Comparison of ENCODE assay signal across 27 mouse cellular contexts in the genomic region with DNA sequence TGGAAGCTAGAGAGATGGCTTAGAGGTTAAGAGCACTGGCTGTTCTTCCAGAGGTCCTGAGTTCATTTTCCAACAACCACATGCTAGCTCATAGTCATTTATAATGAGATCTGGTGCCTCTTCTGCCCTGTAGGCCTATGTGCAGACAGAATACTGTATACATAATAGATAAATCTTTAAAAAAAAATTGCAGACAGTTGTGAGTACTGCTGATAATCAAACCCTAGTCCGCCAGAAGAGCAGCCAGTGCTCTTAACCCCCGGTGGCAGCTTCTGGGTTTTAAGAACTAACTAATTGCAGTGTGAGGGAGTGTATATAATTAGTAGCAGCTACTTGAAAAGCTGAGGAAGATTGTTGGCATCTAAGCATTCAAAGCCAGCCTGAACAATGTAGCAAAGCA. TPM values are rescaled to one million over a fixed set of nuclear protein-coding genes. Genes with fewer than 3 reads are reported as not detected.
DNase-seq lines count a peak whose midpoint lies in the region; ATAC-seq and TF ChIP-seq lines count a peak whose summit lies in the region.
"Had no signal": no experiment of that assay in that cellular context is flagged by ENCODE, and none has a peak within 500 bp of the region (broad histone marks: within the 10 kb centered on the region; RNA-seq: fewer than 3 reads in every experiment).

No protein-coding gene starts in this region.

- 35% methylated on average over 2 of the region's 2 CpGs for WGBS in liver, embryonic 12.5 days (ENCODE audit: insufficient replicate concordance)
- WGBS in liver, embryonic 11.5 days = 40% methylated on average over 2 of the region's 2 CpGs
- WGBS in midbrain, postnatal 0 days = 71% methylated on average over 2 of the region's 2 CpGs

- 0 out of 2 replicates have a peak overlapping the region, but pooled peaks have one; percentile 23 for H3K9ac ChIP-seq in liver, embryonic 12.5 days
- H3K9ac ChIP-seq in liver, embryonic 11.5 days (ENCODE audit: low read depth, low read length) = no peak overlapping the region
- no peak overlapping the region for H3K9ac ChIP-seq in midbrain, postnatal 0 days (replicated peaks; ENCODE audit: low read length, poor library complexity, severe bottlenecking)
- H3K9ac ChIP-seq: embryonic facial prominence, embryonic 12.5 days; embryonic facial prominence, embryonic 15.5 days; forebrain, postnatal 0 days; heart, embryonic 15.5 days; hindbrain, embryonic 13.5 days had no signal

- peaks cover 17% of the 10 kb centered on the region for H3K36me3 ChIP-seq in liver, embryonic 12.5 days
- no peaks in the 10 kb centered on the region; the same call in 1 of the 2 replicates for H3K36me3 ChIP-seq in liver, embryonic 11.5 days (ENCODE audit: control insufficient read depth, insufficient read depth, low read length)
- H3K36me3 ChIP-seq in midbrain, postnatal 0 days (ENCODE audit: insufficient read depth, low read length) = 0 out of 2 replicates have a peak, but pooled peaks cover 15% of the 10 kb centered on the region
- H3K36me3 ChIP-seq: embryonic facial prominence, embryonic 12.5 days; heart, embryonic 15.5 days had no signal

- peaks cover 8% of the 10 kb centered on the region; the same call in 1 of the 2 replicates for H3K4me1 ChIP-seq in liver, embryonic 12.5 days
- 0 out of 2 replicates have a peak, but pooled peaks cover 2% of the 10 kb centered on the region for H3K4me1 ChIP-seq in liver, embryonic 11.5 days (replicated peaks; ENCODE audit: control insufficient read depth, insufficient read depth, low read length)
- no peaks in the 10 kb centered on the region for H3K4me1 ChIP-seq in midbrain, postnatal 0 days (ENCODE audit: insufficient read depth, low read length)
- H3K4me1 ChIP-seq: embryonic facial prominence, embryonic 12.5 days; embryonic facial prominence, embryonic 15.5 days; heart, embryonic 15.5 days; hindbrain, embryonic 10.5 days; hindbrain, embryonic 13.5 days had no signal

- no peak for DNase-seq in liver, embryonic 11.5 days (ENCODE audit: low spot score)
- peak; percentile 34 for DNase-seq in brain, adult 2 months (ENCODE audit: low read depth, low spot score)
- DNase-seq in layer of hippocampus, postnatal 36 days = no peak
- no peak for DNase-seq in midbrain, postnatal 0 days (ENCODE audit: low spot score)
- DNase-seq: adrenal gland, adult 8-10 months; adrenal gland, postnatal 25 days; cerebellum, adult 18-20 months; cerebellum, adult 9-10 months; cerebellum, postnatal 25 days; forebrain, postnatal 0 days; gastrocnemius, adult 2 months; gastrocnemius, postnatal 14 days; heart, adult 18-20 months; heart, postnatal 10 days; heart, postnatal 36 days had no signal

- H3K4me2 ChIP-seq in liver, embryonic 12.5 days = no peak overlapping the region
- H3K4me2 ChIP-seq in liver, embryonic 11.5 days = no peak overlapping the region
- no peak overlapping the region for H3K4me2 ChIP-seq in midbrain, postnatal 0 days (ENCODE audit: low read depth, low read length, poor library complexity, severe bottlenecking)
- H3K4me2 ChIP-seq: embryonic facial prominence, embryonic 12.5 days; embryonic facial prominence, embryonic 15.5 days; heart, embryonic 11.5 days; heart, embryonic 15.5 days; hindbrain, embryonic 13.5 days had no signal

- H3K27ac ChIP-seq in liver, embryonic 12.5 days = no peak overlapping the region
- no peak overlapping the region for H3K27ac ChIP-seq in liver, embryonic 11.5 days (ENCODE audit: low read depth, low read length)
- H3K27ac ChIP-seq in midbrain, postnatal 0 days (ENCODE audit: low read depth, low read length) = no peak overlapping the region
- H3K27ac ChIP-seq: embryonic facial prominence, embryonic 12.5 days; embryonic facial prominence, embryonic 15.5 days; gastrocnemius, adult 2 months; heart, embryonic 15.5 days; hindbrain, embryonic 10.5 days; hindbrain, embryonic 13.5 days had no signal

- H3K4me3 ChIP-seq in liver, embryonic 12.5 days = no peak overlapping the region
- no peak overlapping the region for H3K4me3 ChIP-seq in liver, embryonic 11.5 days (ENCODE audit: low read depth, low read length)
- H3K4me3 ChIP-seq in midbrain, postnatal 0 days (ENCODE audit: low read depth, low read length) = no peak overlapping the region
- H3K4me3 ChIP-seq: embryonic facial prominence, embryonic 12.5 days; embryonic facial prominence, embryonic 15.5 days; gastrocnemius, adult 2 months; heart, embryonic 15.5 days; hindbrain, embryonic 10.5 days; hindbrain, embryonic 13.5 days had no signal

- no peak for TF ChIP-seq CTCF in midbrain, postnatal 0 days (IDR thresholded peaks at IDR 0.05)

- no peaks in the 10 kb centered on the region for H3K9me3 ChIP-seq in liver, embryonic 12.5 days (replicated peaks)
- H3K9me3 ChIP-seq in liver, embryonic 11.5 days (ENCODE audit: control insufficient read depth, low read length) = no peaks in the 10 kb centered on the region
- no peaks in the 10 kb centered on the region for H3K9me3 ChIP-seq in midbrain, postnatal 0 days (ENCODE audit: low read length)
- H3K9me3 ChIP-seq: embryonic facial prominence, embryonic 12.5 days; embryonic facial prominence, embryonic 15.5 days; heart, embryonic 15.5 days; hindbrain, embryonic 10.5 days; hindbrain, embryonic 13.5 days had no signal

- ATAC-seq in liver, embryonic 12.5 days = no peak
- no peak for ATAC-seq in liver, embryonic 11.5 days (replicated peaks; ENCODE audit: low FRiP score)
- peak; percentile 66; the same call in 1 of the 2 replicates for ATAC-seq in megakaryocyte-erythroid progenitor cell, adult 5-6 weeks (replicated peaks; ENCODE audit: low FRiP score, low TSS enrichment, poor library complexity, severe bottlenecking)
- ATAC-seq in midbrain, postnatal 0 days (ENCODE audit: low FRiP score) = no peak
- ATAC-seq: activated CD4-positive, CD25-positive, alpha-beta regulatory T cell, adult 4 months; CD4-positive, CD25-positive, alpha-beta regulatory T cell, adult 4 months; forebrain, embryonic 14.5 days; forebrain, postnatal 0 days; hindbrain, embryonic 16.5 days had no signal

- no peaks in the 10 kb centered on the region for H3K27me3 ChIP-seq in liver, embryonic 12.5 days (replicated peaks)
- no peaks in the 10 kb centered on the region for H3K27me3 ChIP-seq in liver, embryonic 11.5 days (replicated peaks; ENCODE audit: control insufficient read depth, insufficient read depth, low read length)
- H3K27me3 ChIP-seq in midbrain, postnatal 0 days (ENCODE audit: insufficient read depth, low read length) = no peaks in the 10 kb centered on the region
- H3K27me3 ChIP-seq: embryonic facial prominence, embryonic 12.5 days; embryonic facial prominence, embryonic 15.5 days; heart, embryonic 15.5 days; hindbrain, embryonic 13.5 days had no signal

RNA-seq across cellular contexts. Expression of gene Nusap1, which starts 34.7 kb away (rescaled TPM):
- 90.2 and 91.3 TPM in 2 replicates for polyA plus RNA-seq in liver, embryonic 12.5 days (2016; fragmentation: Nextera tagmentation; extraction: Ambion mirVana)
- polyA plus RNA-seq in liver, embryonic 11.5 days (2014; fragmentation: Nextera tagmentation; extraction: Ambion mirVana) = 76.5 and 88.3 TPM in 2 replicates
- 31.2 and 40.4 TPM in 2 replicates for total RNA-seq in megakaryocyte-erythroid progenitor cell, adult 5-6 weeks (2014; fragmentation: Nextera tagmentation)
- 64.8 and 66.4 TPM in 2 replicates for total RNA-seq in megakaryocyte-erythroid progenitor cell, adult 5-6 weeks (2017)
- total RNA-seq in layer of hippocampus, postnatal 36 days (2021) = under 1 TPM; 0.60 to 0.83 TPM
- 3.9 and 6.3 TPM in 2 replicates for total RNA-seq in midbrain, postnatal 0 days (2014; rRNA removed)
- 4.2 and 4.8 TPM in 2 replicates for polyA plus RNA-seq in midbrain, postnatal 0 days (2015; fragmentation: Nextera tagmentation; extraction: Ambion mirVana)

RNA-seq across cellular contexts. Expression of gene Oip5, which starts 34.8 kb away (rescaled TPM):
- polyA plus RNA-seq in liver, embryonic 12.5 days (2016; fragmentation: Nextera tagmentation; extraction: Ambion mirVana) = 43.6 and 46.4 TPM in 2 replicates
- polyA plus RNA-seq in liver, embryonic 11.5 days (2014; fragmentation: Nextera tagmentation; extraction: Ambion mirVana) = 42.0 and 47.7 TPM in 2 replicates
- total RNA-seq in megakaryocyte-erythroid progenitor cell, adult 5-6 weeks (2014; fragmentation: Nextera tagmentation) = 26.0 TPM in 2 replicates
- 21.8 and 41.9 TPM in 2 replicates for total RNA-seq in megakaryocyte-erythroid progenitor cell, adult 5-6 weeks (2017)
- under 1 TPM; 0.35 to 0.56 TPM for total RNA-seq in layer of hippocampus, postnatal 36 days (2021)
- 3.1 and 5.2 TPM in 2 replicates for total RNA-seq in midbrain, postnatal 0 days (2014; rRNA removed)
- polyA plus RNA-seq in midbrain, postnatal 0 days (2015; fragmentation: Nextera tagmentation; extraction: Ambion mirVana) = 2.9 and 3.0 TPM in 2 replicates
- total RNA-seq: gastrocnemius, adult 2 months had no signal

RNA-seq across cellular contexts. Expression of gene Chp1, which starts 35.9 kb away (rescaled TPM):
- 43.4 and 44.1 TPM in 2 replicates for polyA plus RNA-seq in liver, embryonic 12.5 days (2016; fragmentation: Nextera tagmentation; extraction: Ambion mirVana)
- 40.1 and 42.2 TPM in 2 replicates for polyA plus RNA-seq in liver, embryonic 11.5 days (2014; fragmentation: Nextera tagmentation; extraction: Ambion mirVana)
- 36.7 and 54.6 TPM in 2 replicates for total RNA-seq in megakaryocyte-erythroid progenitor cell, adult 5-6 weeks (2014; fragmentation: Nextera tagmentation)
- total RNA-seq in megakaryocyte-erythroid progenitor cell, adult 5-6 weeks (2017) = 48.5 and 63.0 TPM in 2 replicates
- total RNA-seq in layer of hippocampus, postnatal 36 days (2021) = 100 to 1,000 TPM; 144 to 146 TPM
- 54.7 and 69.4 TPM in 2 replicates for total RNA-seq in midbrain, postnatal 0 days (2014; rRNA removed)
- polyA plus RNA-seq in midbrain, postnatal 0 days (2015; fragmentation: Nextera tagmentation; extraction: Ambion mirVana) = 51.0 and 51.5 TPM in 2 replicates

RNA-seq across cellular contexts. Expression of gene Exd1, which starts 36.0 kb away (rescaled TPM):
- polyA plus RNA-seq in liver, embryonic 12.5 days (2016; fragmentation: Nextera tagmentation; extraction: Ambion mirVana) = 0.07 and 0.17 TPM in 2 replicates
- polyA plus RNA-seq in liver, embryonic 11.5 days (2014; fragmentation: Nextera tagmentation; extraction: Ambion mirVana) = 0.25 and 0.29 TPM in 2 replicates
- 0.37 TPM in 1 of 2 replicates, not detected in the other for total RNA-seq in megakaryocyte-erythroid progenitor cell, adult 5-6 weeks (2014; fragmentation: Nextera tagmentation)
- total RNA-seq in megakaryocyte-erythroid progenitor cell, adult 5-6 weeks (2017) = not detected in 2 replicates
- total RNA-seq in layer of hippocampus, postnatal 36 days (2021) = under 1 TPM; 0.46 to 0.47 TPM
- 0.93 and 2.3 TPM in 2 replicates for total RNA-seq in midbrain, postnatal 0 days (2014; rRNA removed)
- polyA plus RNA-seq in midbrain, postnatal 0 days (2015; fragmentation: Nextera tagmentation; extraction: Ambion mirVana) = 0.84 and 0.91 TPM in 2 replicates
